Mouse (Mus musculus) urinary bladder, adult 18-20 months (tissue): ENCODE results near the gene Ocln.

ENCODE experiments used
- DNase-seq, 2 experiments: peaks; one replicate each; pipeline ENCODE4 v3.0.0; 2022; ENCODE audit warnings: low spot score in 2 of 2, mixed read lengths in 2 of 2

Gene Ocln

GRCm38 (mm10) chr13:100552369-100553041 lies at the start of gene Ocln:
Gene Ocln (minus strand): TSS chr13:100552718.
- peak; percentile 53 to 75 for DNase-seq

- DNase-seq = no peak
These were observed 48.5 kb upstream of the Ocln start for GRCm38 (mm10) chr13:100601034-100601433.

- peak in 1 of 2 experiments; percentile 41 for DNase-seq
These were observed 47.8 kb upstream of the Ocln start for GRCm38 (mm10) chr13:100600317-100600716.

- DNase-seq = no peak
These were observed 44.8 kb upstream of the Ocln start for GRCm38 (mm10) chr13:100597284-100597683.

GRCm38 (mm10) chr13:100595552-100595885 lies 43.0 kb upstream of the Ocln start:
- DNase-seq = no peak

- DNase-seq = no peak
These were observed 42.5 kb upstream of the Ocln start for GRCm38 (mm10) chr13:100594838-100595551.

GRCm38 (mm10) chr13:100594041-100594792 lies 41.7 kb upstream of the Ocln start:
- peak in 1 of 2 experiments; percentile 6 for DNase-seq

- DNase-seq = no peak
These were observed 36.1 kb upstream of the Ocln start for GRCm38 (mm10) chr13:100588646-100589045.

GRCm38 (mm10) chr13:100582144-100582543 lies 29.6 kb upstream of the Ocln start:
- DNase-seq = no peak

- DNase-seq = no peak
These were observed 29.2 kb upstream of the Ocln start for GRCm38 (mm10) chr13:100581701-100582100.

- no peak for DNase-seq
These were observed 27.4 kb upstream of the Ocln start for GRCm38 (mm10) chr13:100579951-100580350.

- no peak for DNase-seq
These were observed 26.7 kb upstream of the Ocln start for GRCm38 (mm10) chr13:100579220-100579619.

- no peak for DNase-seq
These were observed 23.4 kb upstream of the Ocln start for GRCm38 (mm10) chr13:100575950-100576349.

- no peak for DNase-seq
These were observed 18.2 kb upstream of the Ocln start for GRCm38 (mm10) chr13:100570713-100571112.

GRCm38 (mm10) chr13:100568359-100568758 lies 15.8 kb upstream of the Ocln start:
- no peak for DNase-seq

- no peak for DNase-seq
These were observed 6.9 kb upstream of the Ocln start for GRCm38 (mm10) chr13:100559449-100559848.

GRCm38 (mm10) chr13:100557011-100557410 lies 4.5 kb upstream of the Ocln start:
- DNase-seq = no peak

- no peak for DNase-seq
These were observed 522 bp upstream of the Ocln start for GRCm38 (mm10) chr13:100553042-100553437.

- DNase-seq = no peak
These were observed 529 bp downstream of the Ocln start for GRCm38 (mm10) chr13:100552009-100552368.

GRCm38 (mm10) chr13:100551371-100552008 lies 1.0 kb downstream of the Ocln start:
- DNase-seq = peak in 1 of 2 experiments; percentile 45

GRCm38 (mm10) chr13:100547269-100547668 lies 5.2 kb downstream of the Ocln start:
- no peak for DNase-seq

GRCm38 (mm10) chr13:100545510-100545909 lies 7.0 kb downstream of the Ocln start:
- DNase-seq = no peak
